Mouse (Mus musculus): Measurements from ENCODE around the gene BC048562. TPM values are rescaled to one million over a fixed set of nuclear protein-coding genes. Genes with fewer than 3 reads are reported as not detected.

The BC048562 gene
- polyA plus RNA-seq (2012; rRNA removed): 91.8 and 100 TPM in 2 replicates

- peak within 1 kb of the TSS; percentile 82 for H3K4me3 ChIP-seq (ENCODE audit: control insufficient read depth, low read depth, low read length)
- H3K27me3 ChIP-seq (ENCODE audit: control insufficient read depth, insufficient read depth, low read length): no peaks in the 10 kb centered on the region
- TF ChIP-seq POLR2A (IDR thresholded peaks at IDR 0.05; ENCODE audit: control insufficient read depth, low read depth, low read length) (no peak), CTCF (IDR thresholded peaks at IDR 0.05; ENCODE audit: control insufficient read depth, insufficient read depth, insufficient replicate concordance, low read depth, low read length) (no peak)
- H3K36me3 ChIP-seq (ENCODE audit: control insufficient read depth, insufficient read depth, low read length): no peaks in the 10 kb centered on the region
- peak within 1 kb of the TSS; percentile 56 for H3K27ac ChIP-seq (ENCODE audit: control insufficient read depth, insufficient read depth, low read depth, low read length)
- peaks cover 5% of the 10 kb centered on the region for H3K4me1 ChIP-seq (ENCODE audit: control insufficient read depth, insufficient read depth, low read length)
These were observed at the start of gene BC048562 for GRCm38 (mm10) chr9:108436182-108436581. TSS of gene BC048562 (plus strand) at chr9:108436482.

GRCm38 (mm10) chr9:108386816-108387215 lies 49.5 kb upstream of the BC048562 start:
- H3K27ac ChIP-seq (ENCODE audit: control insufficient read depth, insufficient read depth, low read depth, low read length): no peak overlapping the region
- no peak for TF ChIP-seq POLR2A (IDR thresholded peaks at IDR 0.05; ENCODE audit: control insufficient read depth, low read depth, low read length)
- TF ChIP-seq CTCF (IDR thresholded peaks at IDR 0.05; ENCODE audit: control insufficient read depth, insufficient read depth, insufficient replicate concordance, low read depth, low read length): no peak
- no peaks in the 10 kb centered on the region; the same call in none of the 2 replicates for H3K36me3 ChIP-seq (ENCODE audit: control insufficient read depth, insufficient read depth, low read length)

GRCm38 (mm10) chr9:108388601-108389000 lies 47.7 kb upstream of the BC048562 start:
- Histone ChIP-seq H3K4me1 (ENCODE audit: control insufficient read depth, insufficient read depth, low read length) (peaks cover 13% of the 10 kb centered on the region), H3K27me3 (ENCODE audit: control insufficient read depth, insufficient read depth, low read length) (no peaks in the 10 kb centered on the region), H3K36me3 (ENCODE audit: control insufficient read depth, insufficient read depth, low read length) (no peaks in the 10 kb centered on the region; the same call in none of the 2 replicates), H3K4me3 (ENCODE audit: control insufficient read depth, low read depth, low read length) (no peak overlapping the region), H3K27ac (ENCODE audit: control insufficient read depth, insufficient read depth, low read depth, low read length) (no peak overlapping the region; the same call in 1 of the 2 replicates)
- no peak for TF ChIP-seq POLR2A (IDR thresholded peaks at IDR 0.05; ENCODE audit: control insufficient read depth, low read depth, low read length)
- TF ChIP-seq CTCF (IDR thresholded peaks at IDR 0.05; ENCODE audit: control insufficient read depth, insufficient read depth, insufficient replicate concordance, low read depth, low read length): no peak

More at GRCm38 (mm10) chr9:108386816-108387215, 49.5 kb upstream of the BC048562 start:
- H3K27me3 ChIP-seq (ENCODE audit: control insufficient read depth, insufficient read depth, low read length): no peaks in the 10 kb centered on the region
- H3K4me1 ChIP-seq (ENCODE audit: control insufficient read depth, insufficient read depth, low read length): peaks cover 10% of the 10 kb centered on the region
- no peak overlapping the region for H3K4me3 ChIP-seq (ENCODE audit: control insufficient read depth, low read depth, low read length)

GRCm38 (mm10) chr9:108389220-108389619 lies 47.1 kb upstream of the BC048562 start:
- Histone ChIP-seq H3K4me1 (ENCODE audit: control insufficient read depth, insufficient read depth, low read length) (peaks cover 13% of the 10 kb centered on the region), H3K4me3 (ENCODE audit: control insufficient read depth, low read depth, low read length) (no peak overlapping the region), H3K27me3 (ENCODE audit: control insufficient read depth, insufficient read depth, low read length) (no peaks in the 10 kb centered on the region), H3K27ac (ENCODE audit: control insufficient read depth, insufficient read depth, low read depth, low read length) (no peak overlapping the region), H3K36me3 (ENCODE audit: control insufficient read depth, insufficient read depth, low read length) (peaks cover 3% of the 10 kb centered on the region)
- no peak for TF ChIP-seq POLR2A (IDR thresholded peaks at IDR 0.05; ENCODE audit: control insufficient read depth, low read depth, low read length)
- 0 out of 2 replicates have a peak, but pooled peaks have one; percentile 1 for TF ChIP-seq CTCF (IDR thresholded peaks at IDR 0.05; ENCODE audit: control insufficient read depth, insufficient read depth, insufficient replicate concordance, low read depth, low read length)

GRCm38 (mm10) chr9:108392676-108393075 lies 43.6 kb upstream of the BC048562 start, which contains the start of gene 1700102P08Rik:
TSS of gene 1700102P08Rik (plus strand) at chr9:108392805.
- H3K27ac ChIP-seq (ENCODE audit: control insufficient read depth, insufficient read depth, low read depth, low read length): peak within 1 kb of the TSS; percentile 98
- H3K36me3 ChIP-seq (ENCODE audit: control insufficient read depth, insufficient read depth, low read length): peaks cover 9% of the 10 kb centered on the region
- H3K27me3 ChIP-seq (ENCODE audit: control insufficient read depth, insufficient read depth, low read length): no peaks in the 10 kb centered on the region
- H3K4me1 ChIP-seq (ENCODE audit: control insufficient read depth, insufficient read depth, low read length): peaks cover 13% of the 10 kb centered on the region
- peak; percentile 96 for TF ChIP-seq POLR2A (IDR thresholded peaks at IDR 0.05; ENCODE audit: control insufficient read depth, low read depth, low read length)
- TF ChIP-seq CTCF (IDR thresholded peaks at IDR 0.05; ENCODE audit: control insufficient read depth, insufficient read depth, insufficient replicate concordance, low read depth, low read length): no peak
- H3K4me3 ChIP-seq (ENCODE audit: control insufficient read depth, low read depth, low read length): peak within 1 kb of the TSS; percentile 88

- peaks cover 9% of the 10 kb centered on the region for H3K36me3 ChIP-seq (ENCODE audit: control insufficient read depth, insufficient read depth, low read length)
- TF ChIP-seq CTCF (IDR thresholded peaks at IDR 0.05; ENCODE audit: control insufficient read depth, insufficient read depth, insufficient replicate concordance, low read depth, low read length): no peak
- TF ChIP-seq POLR2A (IDR thresholded peaks at IDR 0.05; ENCODE audit: control insufficient read depth, low read depth, low read length): no peak
- H3K4me3 ChIP-seq (ENCODE audit: control insufficient read depth, low read depth, low read length): peak overlapping the region; percentile 88
- peaks cover 13% of the 10 kb centered on the region for H3K4me1 ChIP-seq (ENCODE audit: control insufficient read depth, insufficient read depth, low read length)
- peak overlapping the region; percentile 98 for H3K27ac ChIP-seq (ENCODE audit: control insufficient read depth, insufficient read depth, low read depth, low read length)
- H3K27me3 ChIP-seq (ENCODE audit: control insufficient read depth, insufficient read depth, low read length): no peaks in the 10 kb centered on the region
These were observed 42.1 kb upstream of the BC048562 start for GRCm38 (mm10) chr9:108394191-108394590.

- Histone ChIP-seq H3K4me3 (ENCODE audit: control insufficient read depth, low read depth, low read length) (peak overlapping the region; percentile 47; the same call in 1 of the 2 replicates), H3K4me1 (ENCODE audit: control insufficient read depth, insufficient read depth, low read length) (peaks cover 11% of the 10 kb centered on the region), H3K27ac (ENCODE audit: control insufficient read depth, insufficient read depth, low read depth, low read length) (no peak overlapping the region; the same call in 1 of the 2 replicates), H3K27me3 (ENCODE audit: control insufficient read depth, insufficient read depth, low read length) (no peaks in the 10 kb centered on the region), H3K36me3 (ENCODE audit: control insufficient read depth, insufficient read depth, low read length) (peaks cover 9% of the 10 kb centered on the region)
- TF ChIP-seq POLR2A (IDR thresholded peaks at IDR 0.05; ENCODE audit: control insufficient read depth, low read depth, low read length): no peak
- TF ChIP-seq CTCF (IDR thresholded peaks at IDR 0.05; ENCODE audit: control insufficient read depth, insufficient read depth, insufficient replicate concordance, low read depth, low read length): no peak
These were observed 40.9 kb upstream of the BC048562 start for GRCm38 (mm10) chr9:108395427-108395826.
